Mouse (Mus musculus) lung, postnatal 25 days (tissue): ENCODE data around the gene Abr.

Experiments
- DNase-seq: peaks from one replicate; pipeline ENCODE4 v3.0.0; 2022; ENCODE audit warnings: low spot score

Gene Abr

DNA sequence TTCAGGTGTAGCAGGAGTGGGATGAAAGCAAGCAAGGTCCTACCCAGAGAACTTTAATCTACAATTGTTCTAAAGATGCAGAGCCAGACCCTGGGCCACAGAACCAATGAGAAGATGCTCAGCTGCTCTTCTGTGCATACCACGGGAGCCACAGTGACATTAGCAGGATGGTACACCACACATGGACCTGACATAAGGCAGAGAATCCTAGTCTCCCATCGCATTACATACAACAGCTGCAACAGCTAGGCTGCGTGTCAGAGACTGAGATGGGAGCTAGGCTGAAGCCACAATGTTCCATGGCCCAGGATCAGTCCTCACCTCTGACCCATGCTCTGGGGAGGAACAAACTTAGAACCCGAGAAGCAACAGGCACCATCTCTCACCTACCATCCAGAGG is 104.0 kb downstream of the Abr start:
- DNase-seq: no peak

DNA sequence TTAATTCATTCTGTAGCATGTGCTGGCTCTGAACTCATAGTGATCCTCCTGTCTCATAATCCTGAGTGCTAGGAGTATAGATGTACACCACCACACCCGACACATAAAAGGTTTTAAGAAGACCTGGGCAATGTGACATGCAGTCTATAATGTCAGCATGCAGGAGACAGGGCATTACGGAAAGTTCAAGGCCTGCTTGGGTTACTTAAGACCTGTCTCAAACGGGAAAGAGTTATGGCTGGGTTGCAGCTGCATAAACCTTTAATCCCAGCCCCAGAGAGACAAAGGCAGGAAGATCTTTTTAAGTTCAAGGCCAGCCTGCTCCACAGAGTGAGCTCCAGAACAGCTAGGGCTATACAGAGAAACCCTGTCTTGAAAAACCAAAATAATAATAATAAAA is 105.2 kb downstream of the Abr start:
- DNase-seq: no peak

GRCm38 (mm10) chr11:76515123-76515522 is 107.0 kb downstream of the Abr start:
- no peak for DNase-seq

DNA sequence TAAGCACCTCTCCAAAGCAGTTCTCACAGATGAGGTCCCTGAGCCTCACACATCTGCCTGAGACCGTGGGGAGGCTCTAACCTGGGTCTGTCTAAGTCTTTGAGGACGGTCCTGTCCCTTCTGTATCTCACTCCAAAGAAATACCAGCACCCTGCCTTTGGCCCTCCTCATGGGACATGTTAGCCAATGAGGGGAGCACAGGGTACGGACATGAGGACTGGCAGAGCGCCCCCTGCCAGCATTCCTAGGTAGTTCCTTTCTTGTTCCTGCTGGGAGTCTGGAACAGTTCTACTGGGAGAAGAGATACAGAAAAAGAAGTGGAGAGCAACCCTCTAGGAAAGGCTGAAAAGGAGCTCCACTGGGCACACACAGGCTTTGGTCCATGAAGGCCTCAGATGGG is 111.1 kb downstream of the Abr start:
- no peak for DNase-seq

- no peak for DNase-seq
Observed at GRCm38 (mm10) chr11:76509751-76510723, 112.1 kb downstream of the Abr start.

- no peak for DNase-seq
Observed at GRCm38 (mm10) chr11:76508831-76509595, 113.1 kb downstream of the Abr start.

GRCm38 (mm10) chr11:76508125-76508524 is 114.0 kb downstream of the Abr start:
- DNase-seq: no peak

DNA sequence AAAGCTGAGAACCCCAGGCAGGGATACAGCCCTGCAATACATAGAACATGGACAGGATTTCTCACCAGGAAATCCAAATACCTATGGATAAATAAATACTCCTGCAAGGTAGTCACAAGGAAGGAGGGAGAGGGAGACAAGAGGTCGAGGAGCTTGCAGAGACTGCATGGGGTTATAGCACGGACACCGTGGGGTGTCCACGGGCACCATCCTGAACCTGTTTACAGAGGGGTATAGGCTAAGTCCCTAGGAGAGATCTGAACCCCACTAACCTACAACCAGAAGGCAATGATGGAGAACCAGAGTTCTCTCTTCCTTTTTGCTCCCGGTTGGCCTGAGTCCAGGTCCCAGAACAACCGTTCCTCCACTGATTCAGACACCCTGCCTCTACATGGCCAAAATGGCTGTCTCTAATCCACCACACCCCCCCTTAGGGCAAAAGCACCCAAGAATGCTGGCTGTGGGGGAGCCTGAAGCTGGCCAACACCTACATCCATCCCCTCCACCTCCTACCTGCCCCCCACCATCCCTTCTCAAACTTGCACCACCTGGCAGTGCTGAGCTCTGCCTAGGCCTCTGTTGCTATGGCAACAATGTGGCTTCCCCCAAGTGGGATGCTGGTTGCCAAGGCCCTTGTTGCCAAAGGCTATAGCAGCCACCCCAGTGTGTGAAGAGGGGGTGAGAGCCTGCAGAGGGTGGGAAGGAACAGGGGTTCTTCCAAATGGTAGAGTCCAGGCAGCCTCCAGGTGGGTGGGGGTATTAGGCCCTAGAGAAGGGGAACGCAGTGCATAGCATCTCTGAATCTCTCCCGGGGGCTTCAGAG is 114.6 kb downstream of the Abr start:
- DNase-seq: no peak

DNA sequence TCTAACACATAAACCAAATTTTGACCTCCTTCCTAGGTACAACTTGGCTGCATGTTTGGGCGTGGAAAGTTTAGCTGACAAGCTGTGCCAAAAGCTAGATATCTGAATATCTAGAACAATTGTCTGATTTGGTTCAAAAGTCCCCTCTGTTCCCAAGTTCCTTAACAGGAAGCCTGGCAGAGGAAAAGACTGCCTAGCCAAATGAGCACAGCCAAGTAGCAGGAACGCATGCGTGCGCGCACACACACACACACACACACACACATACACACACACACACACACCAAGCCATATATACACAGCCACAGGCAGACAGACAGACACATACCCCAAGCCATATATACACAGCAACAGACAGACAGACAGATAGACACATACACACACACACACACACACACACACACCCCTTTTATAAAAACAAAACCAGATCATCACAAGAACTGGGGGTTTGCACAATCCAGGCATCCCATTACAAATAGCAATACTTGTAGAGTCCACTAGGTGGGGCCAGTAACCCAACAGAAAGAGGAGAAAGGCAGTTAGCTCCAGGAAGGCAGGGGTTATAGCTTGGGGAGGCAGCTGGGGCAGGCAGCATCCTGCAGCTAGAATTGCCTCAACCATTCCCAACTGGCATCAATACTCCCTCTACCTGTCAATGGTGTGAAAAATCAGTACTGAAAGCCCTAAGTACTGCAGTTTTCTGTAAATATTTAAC is 115.4 kb downstream of the Abr start:
- peak; percentile 82 for DNase-seq

GRCm38 (mm10) chr11:76505106-76505505 is 117.0 kb downstream of the Abr start:
- no peak for DNase-seq

DNA sequence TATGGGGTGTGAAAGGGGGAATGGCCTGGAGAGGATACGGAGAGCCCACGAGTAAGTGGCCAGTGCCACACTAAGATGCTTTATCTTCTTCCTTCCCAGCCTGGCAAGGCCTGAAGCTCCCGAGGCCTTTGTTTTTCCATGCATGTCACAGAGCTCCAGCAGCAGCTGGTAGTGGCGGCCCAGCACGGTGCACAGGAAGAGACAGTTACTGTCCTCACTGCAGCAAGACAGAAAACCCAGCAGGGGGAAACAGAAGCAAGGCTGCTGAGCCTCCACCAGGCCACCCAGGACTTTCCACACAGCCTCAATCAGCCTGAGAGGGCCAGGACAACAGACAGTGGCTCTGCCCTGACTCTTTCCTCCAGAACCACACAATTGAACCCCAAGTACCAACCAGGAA is 118.1 kb downstream of the Abr start:
- no peak for DNase-seq

DNA sequence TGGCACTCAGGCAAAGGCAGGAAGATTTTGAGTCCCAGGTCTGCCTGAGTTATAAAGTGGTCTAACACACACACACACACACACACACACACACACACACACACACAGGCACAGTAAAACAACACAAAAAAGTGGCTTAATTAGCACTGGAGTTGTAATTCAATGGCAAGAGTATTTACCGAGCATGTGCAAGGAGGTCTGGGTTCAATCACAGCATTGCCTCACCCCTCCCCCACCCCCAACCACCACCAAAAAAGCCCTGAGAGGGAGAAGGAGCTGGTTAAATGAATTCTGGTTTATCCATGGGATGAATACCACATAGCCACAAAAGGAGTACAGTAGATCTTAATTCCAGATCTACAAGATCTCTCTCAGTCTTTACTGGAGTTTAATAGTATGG is 122.1 kb downstream of the Abr start:
- DNase-seq: no peak

GRCm38 (mm10) chr11:76499564-76499963 is 122.5 kb downstream of the Abr start:
- DNase-seq: no peak

- DNase-seq: no peak
Observed at GRCm38 (mm10) chr11:76497769-76498152, 124.4 kb downstream of the Abr start.

DNA sequence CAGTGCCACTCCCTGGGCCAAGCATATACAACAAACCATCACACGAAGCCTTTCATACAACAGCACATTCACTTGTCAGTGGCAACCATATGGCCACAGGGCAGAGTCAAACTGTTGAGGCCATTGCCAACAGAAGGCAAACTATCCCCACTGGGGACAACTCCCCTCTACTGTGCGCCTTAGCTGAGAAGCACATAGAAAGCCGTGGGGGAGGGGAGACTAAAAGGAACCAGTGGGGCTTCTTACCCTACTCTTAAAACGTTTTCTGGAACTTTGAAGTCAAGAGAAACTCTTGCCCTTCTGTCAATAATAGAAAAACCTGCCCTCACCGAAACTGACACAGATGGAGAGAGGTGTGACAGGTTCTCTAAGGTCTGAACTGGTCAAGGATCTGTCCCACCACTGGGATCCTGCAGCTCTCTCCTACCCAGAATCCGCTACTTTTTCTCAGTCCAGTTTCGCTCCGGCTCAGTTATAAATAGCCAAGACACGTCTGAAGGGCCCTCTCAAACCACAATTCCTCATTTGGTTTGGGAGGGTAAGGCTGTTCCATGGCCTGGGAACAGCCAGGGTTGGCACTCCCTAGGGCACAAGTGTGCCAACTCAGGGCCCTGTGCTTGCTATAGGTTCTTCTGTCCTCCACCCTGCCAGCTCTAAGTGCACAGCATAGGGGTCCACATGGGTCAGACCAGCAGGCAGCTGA is 124.9 kb downstream of the Abr start:
- DNase-seq: peak; percentile 51

GRCm38 (mm10) chr11:76496086-76496771 is 125.9 kb downstream of the Abr start:
- DNase-seq: peak; percentile 69

DNA sequence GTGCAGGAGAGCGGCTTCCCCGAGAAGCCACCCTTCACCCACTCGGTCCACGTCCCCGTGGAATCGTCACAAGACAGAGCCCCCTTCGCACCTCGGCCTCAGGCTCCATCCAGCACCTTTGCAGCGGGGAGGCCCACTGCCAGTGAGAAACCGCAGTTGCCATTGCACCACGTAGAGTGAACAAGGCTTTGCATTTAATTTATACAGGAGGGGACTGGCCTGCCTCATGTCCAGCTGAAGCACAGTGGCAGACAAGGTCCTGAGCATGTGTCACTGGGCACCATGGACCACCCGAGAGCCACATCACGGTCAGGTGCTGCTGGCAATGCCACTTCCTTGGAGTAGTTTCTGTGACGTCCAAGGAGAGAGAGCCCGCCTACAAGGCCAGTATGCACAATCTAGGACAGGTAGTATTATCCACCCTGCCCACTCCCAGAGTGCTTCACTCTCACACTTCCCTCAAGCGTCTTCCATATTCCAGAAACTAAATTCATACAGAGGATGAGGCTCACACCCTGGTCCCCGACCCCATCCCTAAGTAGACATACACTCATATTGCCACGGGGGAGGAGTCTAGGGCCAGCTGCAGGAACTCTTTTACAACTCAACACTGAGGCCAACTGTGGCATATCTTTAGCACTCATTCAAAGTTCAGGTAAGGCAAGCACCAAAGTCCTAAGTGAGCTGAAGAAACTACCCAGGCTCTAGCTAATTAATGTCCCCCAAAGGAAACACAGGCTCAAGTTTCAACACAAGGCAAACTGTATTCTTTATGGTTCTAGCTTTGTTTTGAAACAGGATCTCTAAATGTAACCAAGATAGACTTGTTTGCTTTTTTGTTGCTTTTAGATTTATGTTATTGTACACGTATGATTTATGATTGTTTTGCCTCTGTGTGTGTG is 126.7 kb downstream of the Abr start:
- no peak for DNase-seq

- peak; percentile 89 for DNase-seq
Observed at GRCm38 (mm10) chr11:76494360-76495126, 127.6 kb downstream of the Abr start.
